Mouse (Mus musculus) lung, postnatal 25 days (tissue): Measurements from ENCODE around the gene Tbx21.

Experiments used
- DNase-seq: peaks from one replicate; pipeline ENCODE4 v3.0.0; 2022; ENCODE audit warnings: low spot score

Gene Tbx21

DNA sequence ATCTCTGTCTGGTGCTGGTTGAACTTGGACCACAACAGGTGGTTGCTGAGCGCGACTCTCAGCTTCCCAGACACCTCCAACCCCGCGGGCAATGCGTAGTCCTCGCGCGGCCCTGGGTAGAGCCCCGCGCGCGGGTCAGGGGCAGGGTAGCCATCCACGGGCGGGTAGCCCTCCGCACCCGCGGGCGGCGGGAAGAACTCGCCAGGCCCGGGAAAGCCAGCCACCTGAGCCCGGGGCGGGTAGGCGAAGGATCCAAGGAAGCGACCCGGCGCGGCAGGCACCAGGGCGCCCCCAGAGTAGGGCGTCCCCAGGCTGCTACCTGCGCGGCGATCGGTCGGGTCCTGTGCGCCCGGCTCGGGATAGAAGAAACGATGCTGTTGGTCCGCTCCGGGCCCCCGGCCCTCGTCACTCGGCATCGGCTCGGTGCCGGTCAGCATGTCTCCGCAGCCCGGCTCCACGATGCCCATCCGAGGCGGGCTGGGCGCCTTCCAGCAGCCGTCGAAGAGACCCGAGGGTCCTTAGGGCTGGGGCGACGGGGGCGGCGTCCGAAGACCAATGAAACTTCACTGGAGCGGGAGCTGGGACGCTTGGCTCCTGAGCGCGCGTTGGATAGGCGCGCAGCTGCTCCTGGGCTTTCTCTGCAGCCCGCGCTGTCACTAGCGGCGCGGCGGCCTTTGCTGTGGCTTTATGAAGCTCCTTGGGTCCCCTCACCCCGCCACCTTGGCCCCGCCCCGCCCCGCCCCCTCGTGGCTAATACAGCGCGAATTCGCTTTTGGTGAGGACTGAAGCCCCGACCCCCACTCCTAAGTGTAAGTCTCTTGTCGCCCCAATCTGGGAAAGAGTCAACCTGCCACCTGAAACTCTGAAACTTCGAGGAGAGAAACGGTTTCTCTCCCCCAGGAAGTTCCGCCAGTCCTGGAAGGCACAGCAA lies at the start of gene Tbx21:
Gene Tbx21 (minus strand): TSS at position 661 of the 931 bp plus-strand sequence.
- DNase-seq, result no peak

DNA sequence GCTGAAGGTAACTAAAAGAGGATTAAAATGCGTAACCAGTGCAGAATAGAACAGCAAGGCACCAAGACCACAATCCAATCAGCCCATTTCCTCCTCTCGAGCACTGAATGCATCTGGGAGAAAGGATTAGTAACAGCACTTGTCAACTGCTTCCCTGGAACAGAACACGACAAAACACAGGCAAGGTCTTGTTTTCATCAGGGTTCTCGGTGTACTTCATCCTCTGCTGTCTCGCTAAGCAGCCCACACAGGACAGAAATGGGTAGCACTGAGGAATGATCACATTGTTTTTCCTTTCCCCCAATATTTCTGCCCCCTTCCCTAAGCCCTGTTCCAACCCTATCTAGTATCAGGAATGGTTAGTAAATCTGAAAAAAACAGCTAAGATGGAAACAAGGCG lies 45.2 kb upstream of the Tbx21 start:
- no peak for DNase-seq

GRCm38 (mm10) chr11:97156999-97157398 lies 41.9 kb upstream of the Tbx21 start:
- DNase-seq, result no peak

- DNase-seq, result no peak
Observed at GRCm38 (mm10) chr11:97152662-97153287, 37.6 kb upstream of the Tbx21 start.

- peak; percentile 35 for DNase-seq
Observed at GRCm38 (mm10) chr11:97152023-97152426, 36.9 kb upstream of the Tbx21 start.

DNA sequence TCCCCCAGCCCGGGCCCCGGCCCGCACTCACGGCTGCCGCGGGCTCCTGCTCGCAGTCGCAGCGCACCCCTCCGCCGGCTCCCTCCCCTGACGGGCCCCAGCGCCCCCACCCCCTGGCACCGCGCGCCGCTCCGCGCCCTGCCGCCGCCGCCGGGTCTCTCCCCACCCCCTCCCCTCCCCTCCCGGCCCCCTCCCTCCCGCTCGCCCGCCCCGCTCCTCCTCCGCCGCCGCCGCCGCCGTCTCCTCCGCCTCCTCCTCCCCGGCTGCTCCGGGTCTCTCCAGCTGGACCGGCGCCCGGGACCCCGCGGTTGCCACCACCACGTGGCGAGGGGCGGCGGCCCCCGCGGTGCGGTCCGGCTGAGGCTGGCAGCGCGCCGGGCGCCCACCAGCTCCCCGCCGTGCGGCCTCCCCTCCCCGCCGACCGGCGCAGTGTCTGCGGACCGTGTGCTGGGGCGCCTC lies 36.2 kb upstream of the Tbx21 start, which contains the start of gene Tbkbp1:
Gene Tbkbp1 (minus strand): TSS at position 153 of the 459 bp plus-strand sequence.
- DNase-seq, result no peak

DNA sequence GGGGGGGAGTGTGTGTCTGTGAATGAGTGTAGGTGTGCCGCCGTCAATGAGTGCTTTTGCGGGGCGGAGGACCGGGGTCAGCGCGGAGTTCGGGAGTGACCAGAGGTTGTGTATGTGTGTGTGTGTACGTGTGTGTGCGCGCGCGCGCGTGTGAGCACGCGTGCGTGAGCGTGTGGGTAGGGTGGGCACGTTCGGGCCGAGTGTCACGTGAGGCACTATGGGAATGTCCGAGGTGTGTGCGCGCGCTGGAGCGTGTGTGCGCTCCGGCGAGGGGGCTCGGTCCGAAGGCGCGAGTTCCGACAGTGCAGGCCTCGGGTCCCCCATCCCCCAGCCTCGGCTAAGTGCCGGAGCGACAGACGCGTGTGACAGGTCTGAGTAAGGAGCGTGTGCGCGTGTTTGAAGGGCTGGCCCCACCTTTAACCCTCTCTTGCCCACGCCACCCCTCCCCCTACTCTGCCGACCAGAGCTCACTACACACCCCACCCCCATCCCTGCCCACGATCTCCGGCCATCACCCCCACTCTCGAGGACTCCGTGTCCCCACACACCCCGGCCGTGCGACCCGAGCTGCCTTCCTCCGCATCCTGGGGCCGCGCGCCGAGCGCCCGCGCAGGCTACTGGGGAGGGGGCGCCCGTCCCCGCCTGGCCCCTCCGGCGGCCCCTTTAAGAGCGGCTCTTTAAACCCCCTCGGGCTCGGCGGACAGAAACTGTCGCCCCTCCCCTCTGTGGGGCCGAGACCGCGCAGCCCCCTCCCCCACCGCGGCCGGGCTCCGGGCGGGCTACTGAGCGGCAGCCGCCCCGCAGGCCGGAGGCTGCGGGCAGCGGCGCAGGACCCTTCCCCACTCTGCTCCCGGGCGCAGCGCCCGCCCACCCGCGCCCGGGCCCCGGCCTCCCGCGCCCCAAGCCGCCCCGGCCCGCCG lies 35.5 kb upstream of the Tbx21 start:
- DNase-seq, result peak; percentile 56

- peak; percentile 90 for DNase-seq
Observed at GRCm38 (mm10) chr11:97149995-97150410, 34.9 kb upstream of the Tbx21 start.

GRCm38 (mm10) chr11:97149026-97149425 lies 33.9 kb upstream of the Tbx21 start:
- no peak for DNase-seq

- DNase-seq, result no peak
Observed at GRCm38 (mm10) chr11:97148591-97148990, 33.5 kb upstream of the Tbx21 start.

DNA sequence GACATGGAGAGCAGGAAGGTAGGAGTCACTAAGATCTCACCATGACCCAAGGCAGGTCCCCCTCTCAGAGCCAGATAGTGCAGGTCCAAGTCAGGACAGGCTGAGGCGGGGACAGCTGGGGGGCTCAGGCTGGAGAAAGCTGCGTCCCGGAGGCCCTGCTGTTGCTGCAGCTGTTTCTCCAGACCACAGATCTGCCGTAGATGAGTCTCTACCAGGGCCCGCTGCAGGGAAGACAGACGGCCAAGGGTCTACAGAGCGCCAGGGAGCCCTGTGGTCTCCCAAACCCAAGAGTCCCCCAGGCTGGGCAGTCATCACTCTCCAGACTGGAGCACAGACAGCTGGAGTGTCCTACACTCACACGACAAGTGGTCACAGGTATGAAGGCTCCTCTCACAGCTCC lies 32.2 kb upstream of the Tbx21 start:
- DNase-seq, result no peak

- peak; percentile 79 for DNase-seq
Observed at GRCm38 (mm10) chr11:97146724-97147123, 31.6 kb upstream of the Tbx21 start.

GRCm38 (mm10) chr11:97145951-97146350 lies 30.8 kb upstream of the Tbx21 start:
- no peak for DNase-seq

DNA sequence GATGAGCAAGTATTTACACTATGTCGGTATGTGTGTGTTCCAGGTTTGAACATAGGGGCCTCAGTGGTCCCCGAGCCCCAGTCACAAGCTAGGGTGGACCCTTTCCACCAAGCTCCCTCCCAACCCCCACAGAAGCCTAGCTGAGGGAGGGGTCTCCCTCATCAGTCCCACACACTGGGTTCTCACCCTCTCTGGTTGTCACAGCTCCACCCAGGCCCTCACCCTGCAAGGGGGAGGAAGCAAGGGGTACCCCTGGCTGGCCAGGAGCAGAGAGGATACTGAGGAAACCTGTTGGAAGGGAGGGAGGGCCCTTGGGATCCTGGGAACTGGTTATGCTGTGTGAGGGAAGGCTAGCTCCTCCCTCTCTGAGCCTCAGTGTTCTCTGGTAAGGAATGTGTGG lies 30.2 kb upstream of the Tbx21 start:
- DNase-seq, result no peak

GRCm38 (mm10) chr11:97143196-97143900 lies 28.2 kb upstream of the Tbx21 start:
- DNase-seq, result no peak

DNA sequence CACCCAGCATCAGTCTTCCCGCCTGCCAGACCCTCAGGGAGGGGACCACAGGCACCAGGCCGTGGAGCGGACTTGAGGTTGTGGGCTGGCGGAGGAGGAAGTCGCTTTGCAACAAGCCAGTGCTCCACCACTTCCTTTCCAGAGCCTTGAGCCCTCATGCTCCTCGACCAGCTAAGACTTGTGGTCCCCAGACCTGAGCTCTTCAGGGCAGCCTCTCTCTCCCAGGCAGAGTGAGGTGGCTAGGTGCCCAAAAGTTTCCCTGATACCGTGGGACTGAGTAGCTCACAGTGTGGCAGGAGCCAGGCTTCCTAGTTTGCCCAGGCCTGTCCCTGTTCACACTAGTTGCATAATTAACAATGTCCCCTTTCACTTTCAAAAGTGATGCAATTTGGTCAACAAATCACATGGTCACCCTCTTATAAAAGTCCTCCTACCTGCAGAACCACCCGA lies 27.1 kb upstream of the Tbx21 start:
- DNase-seq, result peak; percentile 82

DNA sequence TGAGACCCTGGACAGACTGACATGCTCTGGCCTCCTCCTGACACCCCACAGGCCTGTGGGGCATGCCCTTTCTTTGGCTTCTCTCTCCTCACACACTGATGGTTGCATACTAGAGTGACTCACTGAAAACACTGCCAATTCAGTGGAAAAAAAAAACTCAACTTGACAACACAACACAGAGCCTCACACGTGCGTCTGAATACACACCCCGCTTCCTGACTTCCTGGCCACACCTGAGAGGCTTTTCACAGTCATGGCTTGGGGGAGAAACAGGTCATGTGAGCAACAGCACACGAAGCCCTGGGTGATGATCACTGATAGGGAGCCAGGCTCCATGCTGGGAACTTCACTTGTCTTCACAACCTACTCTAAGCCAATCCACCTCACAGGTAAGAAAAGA lies 25.7 kb upstream of the Tbx21 start:
- DNase-seq, result peak; percentile 21

DNA sequence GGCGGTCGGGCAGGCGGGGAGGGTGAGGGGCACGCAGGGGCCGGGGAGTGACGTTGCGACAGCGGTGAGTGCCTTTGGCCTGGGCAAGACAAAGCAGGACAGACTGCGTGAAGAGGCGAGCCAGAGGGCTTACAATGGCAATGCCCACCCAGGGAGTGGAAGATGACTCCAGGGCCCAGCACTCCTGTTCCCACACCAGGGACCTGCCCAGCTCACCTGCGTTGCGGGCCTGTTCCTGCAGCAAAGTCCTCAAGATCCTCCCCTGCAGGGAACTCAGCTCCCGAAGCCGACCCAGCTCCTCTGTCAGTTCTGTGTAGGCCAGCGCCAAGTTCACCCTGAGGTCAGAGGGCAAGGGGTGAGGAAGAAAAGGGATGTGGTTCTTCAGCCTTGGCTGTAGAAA lies 24.1 kb upstream of the Tbx21 start:
- no peak for DNase-seq

DNA sequence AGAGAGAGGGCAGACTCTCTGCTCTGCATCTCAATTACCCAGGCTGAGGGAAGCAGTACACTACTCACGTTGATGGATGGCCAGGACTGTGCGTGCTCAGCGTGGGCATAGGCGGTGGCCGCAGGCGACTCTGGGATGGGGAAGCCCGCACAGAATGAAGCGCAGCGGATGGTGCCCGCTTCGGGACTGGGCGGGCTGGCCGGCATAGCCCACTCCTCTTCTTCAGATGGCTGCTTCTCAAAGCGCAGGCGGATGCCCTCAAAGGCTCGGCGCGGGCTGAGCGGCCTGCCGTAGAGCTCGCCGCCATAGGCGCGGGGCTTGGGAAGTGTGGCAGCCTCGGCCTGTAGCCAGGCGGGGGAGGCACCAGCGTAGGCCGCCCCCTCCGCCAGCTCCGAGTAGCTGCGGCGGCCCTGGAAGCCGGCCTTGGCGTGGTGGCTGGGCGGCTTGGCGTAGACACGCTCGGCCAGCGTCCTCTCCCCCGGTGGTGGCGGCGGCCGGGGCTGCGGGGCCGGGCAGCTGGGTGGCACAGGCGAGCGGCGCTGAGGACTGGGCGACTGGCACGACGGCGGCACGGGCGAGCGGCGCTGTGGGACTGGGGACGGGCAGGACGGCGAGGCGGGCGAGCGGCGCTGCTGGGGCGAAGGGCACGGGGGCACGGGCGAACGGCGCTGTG lies 23.6 kb upstream of the Tbx21 start:
- DNase-seq, result no peak

DNA sequence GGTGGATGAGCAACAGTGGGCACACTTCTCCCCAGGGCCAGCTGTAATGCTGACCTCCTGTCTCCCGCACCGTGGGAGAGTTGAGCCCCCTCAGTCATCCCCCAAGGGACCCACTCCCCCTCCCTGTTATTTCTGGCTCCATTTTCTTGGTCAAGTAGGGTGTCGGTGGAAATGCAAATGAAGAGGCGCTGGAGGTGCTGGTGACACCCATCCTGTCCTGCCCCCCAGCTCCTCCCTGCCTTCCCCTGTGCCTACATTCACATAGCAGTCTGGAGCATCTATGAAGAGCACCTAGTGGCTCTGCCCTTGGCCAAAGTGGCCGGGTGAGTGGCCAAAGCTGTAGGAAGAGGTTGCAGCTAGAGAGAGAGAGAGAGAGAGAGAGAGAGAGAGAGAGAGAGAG lies 18.1 kb upstream of the Tbx21 start:
- no peak for DNase-seq

DNA sequence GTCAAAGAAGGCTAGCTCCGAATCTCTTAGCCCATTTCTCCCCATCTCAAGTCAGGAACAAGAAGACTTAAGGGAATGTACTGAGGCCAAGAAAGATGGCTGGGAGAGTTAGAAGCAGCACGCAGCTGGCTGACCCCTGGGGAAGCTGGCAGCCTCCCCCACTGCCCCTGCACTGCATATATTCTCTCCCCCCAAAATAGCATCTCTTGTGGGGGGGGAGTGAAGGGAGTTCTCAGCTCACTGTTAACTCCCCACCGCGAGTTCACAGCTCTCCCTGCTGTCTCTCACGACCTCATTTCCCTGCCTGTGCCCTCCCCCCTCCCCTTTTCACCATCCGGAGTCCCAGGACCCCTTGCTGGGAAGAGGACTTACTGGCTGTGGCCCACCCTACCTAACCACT lies 17.1 kb upstream of the Tbx21 start:
- no peak for DNase-seq
